32 mouse cellular contexts compared by ENCODE assay signal in genomic region chr8:49158201-49158600, GRCm38 (mm10).
A peak's percentile ranks its signal among the peaks of the same experiment; 100 is the strongest.
DNase-seq lines count a peak whose midpoint lies in the region; ATAC-seq and TF ChIP-seq lines count a peak whose summit lies in the region.
"Had no signal": no experiment of that assay in that cellular context is flagged by ENCODE, and none has a peak within 500 bp of the region (broad histone marks: within the 10 kb centered on the region; RNA-seq: fewer than 3 reads in every experiment).

No protein-coding gene starts in this region.

- H3K9ac ChIP-seq in forebrain, postnatal 0 days: peak overlapping the region; percentile 14; the same call in 1 of the 2 replicates
- H3K9ac ChIP-seq in lung, embryonic 14.5 days: no peak overlapping the region
- H3K9ac ChIP-seq: heart, embryonic 15.5 days; hindbrain, embryonic 15.5 days; liver, embryonic 14.5 days; neural tube, embryonic 12.5 days; stomach, embryonic 15.5 days had no signal

- H3K27me3 ChIP-seq in forebrain, postnatal 0 days (ENCODE audit: insufficient read depth, low read length): no peaks in the 10 kb centered on the region
- H3K27me3 ChIP-seq in forebrain, embryonic 10.5 days (ENCODE audit: poor library complexity, severe bottlenecking): no peaks in the 10 kb centered on the region
- no peaks in the 10 kb centered on the region for H3K27me3 ChIP-seq in lung, embryonic 14.5 days (ENCODE audit: insufficient read depth, low read length)
- H3K27me3 ChIP-seq: CH12.LX; heart, embryonic 15.5 days; hindbrain, embryonic 15.5 days; neural tube, embryonic 12.5 days; stomach, embryonic 15.5 days had no signal

- TF ChIP-seq CTCF in forebrain, postnatal 0 days (IDR thresholded peaks at IDR 0.05; ENCODE audit: low read depth): no peak
- no peak for TF ChIP-seq CTCF in lung, embryonic 14.5 days (IDR thresholded peaks at IDR 0.05; ENCODE audit: low read depth)
- no peak for TF ChIP-seq CTCF in brain, embryonic 14.5 days (IDR thresholded peaks at IDR 0.05; ENCODE audit: borderline replicate concordance, extremely low read depth, insufficient read depth, insufficient read length)

- no peak for ATAC-seq in forebrain, postnatal 0 days
- ATAC-seq in lung, embryonic 14.5 days (ENCODE audit: insufficient read depth): no peak
- ATAC-seq: activated CD4-positive, CD25-positive, alpha-beta regulatory T cell, adult 4 months; intestine, embryonic 16.5 days; midbrain, embryonic 16.5 days had no signal

- WGBS in forebrain, postnatal 0 days: 37% methylated on average over 4 of the region's 4 CpGs
- 92% methylated on average over 4 of the region's 4 CpGs for WGBS in forebrain, embryonic 10.5 days
- WGBS in lung, embryonic 14.5 days: 40% methylated on average over 4 of the region's 4 CpGs

- no peaks in the 10 kb centered on the region for H3K9me3 ChIP-seq in forebrain, postnatal 0 days (ENCODE audit: low read length)
- H3K9me3 ChIP-seq in forebrain, embryonic 10.5 days: no peaks in the 10 kb centered on the region
- H3K9me3 ChIP-seq in lung, embryonic 14.5 days (ENCODE audit: low read depth, low read length): no peaks in the 10 kb centered on the region
- H3K9me3 ChIP-seq: heart, embryonic 10.5 days; heart, embryonic 15.5 days; hindbrain, embryonic 15.5 days; midbrain, embryonic 10.5 days; neural tube, embryonic 12.5 days; stomach, embryonic 15.5 days had no signal

- TF ChIP-seq POLR2A in brain, embryonic 14.5 days (IDR thresholded peaks at IDR 0.05; ENCODE audit: borderline replicate concordance, extremely low read depth, insufficient read depth, insufficient read length, poor library complexity, severe bottlenecking): no peak

- no peak overlapping the region for H3K27ac ChIP-seq in forebrain, postnatal 0 days (ENCODE audit: low read depth, low read length)
- H3K27ac ChIP-seq in forebrain, embryonic 10.5 days: no peak overlapping the region
- H3K27ac ChIP-seq in lung, embryonic 14.5 days (ENCODE audit: low read depth): no peak overlapping the region
- H3K27ac ChIP-seq: heart, embryonic 10.5 days; heart, embryonic 15.5 days; hindbrain, embryonic 15.5 days; kidney, postnatal 0 days; liver, embryonic 14.5 days; midbrain, embryonic 10.5 days; neural tube, embryonic 12.5 days; stomach, embryonic 15.5 days had no signal

- H3K4me3 ChIP-seq in forebrain, postnatal 0 days (ENCODE audit: low read depth, low read length): no peak overlapping the region
- H3K4me3 ChIP-seq in forebrain, embryonic 10.5 days: no peak overlapping the region
- no peak overlapping the region for H3K4me3 ChIP-seq in lung, embryonic 14.5 days (ENCODE audit: low read depth, low read length)
- H3K4me3 ChIP-seq: erythroblast, embryonic 14.5 days; heart, embryonic 10.5 days; heart, embryonic 15.5 days; hindbrain, embryonic 15.5 days; midbrain, embryonic 10.5 days; myocyte; neural tube, embryonic 12.5 days; stomach, embryonic 15.5 days had no signal

- H3K36me3 ChIP-seq in forebrain, postnatal 0 days (ENCODE audit: insufficient read depth): no peaks in the 10 kb centered on the region
- H3K36me3 ChIP-seq in forebrain, embryonic 10.5 days (replicated peaks): no peaks in the 10 kb centered on the region
- H3K36me3 ChIP-seq in lung, embryonic 14.5 days (ENCODE audit: insufficient read depth): no peaks in the 10 kb centered on the region
- H3K36me3 ChIP-seq: heart, embryonic 10.5 days; heart, embryonic 15.5 days; hindbrain, embryonic 15.5 days; midbrain, embryonic 10.5 days; neural tube, embryonic 12.5 days; stomach, embryonic 15.5 days had no signal

- H3K4me2 ChIP-seq in forebrain, postnatal 0 days (ENCODE audit: low read depth): no peak overlapping the region
- H3K4me2 ChIP-seq in lung, embryonic 14.5 days: no peak overlapping the region
- H3K4me2 ChIP-seq: heart, embryonic 15.5 days; hindbrain, embryonic 15.5 days; neural tube, embryonic 12.5 days; stomach, embryonic 15.5 days had no signal

- DNase-seq in forebrain, postnatal 0 days: no peak
- DNase-seq in forebrain, embryonic 10.5 days (ENCODE audit: extremely low spot score, low spot score): no peak
- peak; percentile 51 for DNase-seq in lung, embryonic 14.5 days
- no peak for DNase-seq in lung, postnatal 36 days
- peak; percentile 8 for DNase-seq in adipocyte (ENCODE audit: low spot score)
- peak; percentile 72 for DNase-seq in brain, embryonic 14.5 days (ENCODE audit: low read depth)
- DNase-seq: adrenal gland, postnatal 10 days; cerebellum, adult 18-20 months; gastrocnemius, postnatal 14 days; heart, adult 11 months; kidney, adult 8-10 months; kidney, postnatal 4 days; layer of hippocampus, postnatal 36 days; left cerebral cortex, postnatal 4 days; liver; lung, adult 2 months; lung, postnatal 14 days; right cerebral cortex, postnatal 25 days had no signal

- no peaks in the 10 kb centered on the region for H3K4me1 ChIP-seq in forebrain, postnatal 0 days (ENCODE audit: insufficient read depth)
- H3K4me1 ChIP-seq in forebrain, embryonic 10.5 days: peaks cover 5% of the 10 kb centered on the region; the same call in 1 of the 2 replicates
- H3K4me1 ChIP-seq in lung, embryonic 14.5 days (ENCODE audit: insufficient read depth): no peaks in the 10 kb centered on the region
- H3K4me1 ChIP-seq: heart, embryonic 10.5 days; heart, embryonic 15.5 days; midbrain, embryonic 10.5 days; stomach, embryonic 15.5 days had no signal

Comparison
In these comparisons a context has a peak if more than half of its experiments do, and no peak if none do; other contexts are left out.
1. DNase-seq: peak in lung, embryonic 14.5 days (single experiment), adipocyte (single experiment) and brain, embryonic 14.5 days (single experiment); none in forebrain, postnatal 0 days (single experiment), forebrain, embryonic 10.5 days (single experiment) and lung, postnatal 36 days (single experiment).